Mouse (Mus musculus) small intestine, adult 2 months (tissue): Measurements from ENCODE around the gene Dlx5. TPM values are rescaled to one million over a fixed set of nuclear protein-coding genes. Genes with fewer than 3 reads are reported as not detected.

Source experiments
- H3K27ac ChIP-seq: fragments of 200-500 bp; 2 replicates; pipeline ENCODE4 v1.5.1; 2012; ENCODE audit warnings: low read depth, low read length, control low read depth, inconsistent platforms; ENCODE audit not compliant: insufficient read depth
- H3K27me3 ChIP-seq: fragments of 200-500 bp; 2 replicates; pipeline ENCODE4 v1.6.1; 2012; ENCODE audit warnings: mild to moderate bottlenecking, moderate library complexity, low read length, inconsistent platforms; ENCODE audit not compliant: control insufficient read depth, insufficient read depth
- H3K36me3 ChIP-seq: fragments of 200-500 bp; 2 replicates; pipeline ENCODE4 v1.6.1; 2012; ENCODE audit warnings: mild to moderate bottlenecking, low read length, control low read depth, inconsistent platforms; ENCODE audit not compliant: control insufficient read depth, insufficient read depth
- H3K4me1 ChIP-seq: fragments of 200-500 bp; 2 replicates; pipeline ENCODE4 v1.6.1; 2012; ENCODE audit warnings: low read length, inconsistent platforms, mixed read lengths; ENCODE audit not compliant: control insufficient read depth, insufficient read depth, insufficient read length
- H3K4me3 ChIP-seq: fragments of 200-500 bp; 2 replicates; pipeline ENCODE4 v1.5.1; 2012; ENCODE audit warnings: low read depth, mild to moderate bottlenecking, control low read depth, inconsistent platforms, low read length, moderate library complexity
- CTCF ChIP-seq: fragments of 200-500 bp; IDR thresholded peaks from 2 replicates; pipeline ENCODE4 v1.5.1; 2012; ENCODE audit warnings: low read depth, mild to moderate bottlenecking, control low read depth, inconsistent platforms, low read length, moderate library complexity, mixed read lengths; ENCODE audit not compliant: insufficient replicate concordance, insufficient read length; ENCODE audit errors: extremely low read depth
- POLR2A ChIP-seq: fragments of 200-500 bp; IDR thresholded peaks from 2 replicates; pipeline ENCODE4 v1.6.1; 2012; ENCODE audit warnings: low read depth, mild to moderate bottlenecking, control low read depth, inconsistent platforms, low read length, moderate library complexity
- WGBS: fragments of 180-500 bp; shearing (Covaris S2); methylation state at CpG from one replicate; pipeline ENCODE4 v1.1.7; 2018; 5-methylcytosine and 5-hydroxymethylcytosine counted together
- polyA plus RNA-seq: library from polyadenylated mRNA; depleted of rRNA; stranded (reverse); fragments of >200 nt; gene quantifications from 2 replicates; pipeline ENCODE4 v1.2.3, GENCODE M21; 2012

Gene Dlx5
- polyA plus RNA-seq, 1 experiment: not detected

DNA sequence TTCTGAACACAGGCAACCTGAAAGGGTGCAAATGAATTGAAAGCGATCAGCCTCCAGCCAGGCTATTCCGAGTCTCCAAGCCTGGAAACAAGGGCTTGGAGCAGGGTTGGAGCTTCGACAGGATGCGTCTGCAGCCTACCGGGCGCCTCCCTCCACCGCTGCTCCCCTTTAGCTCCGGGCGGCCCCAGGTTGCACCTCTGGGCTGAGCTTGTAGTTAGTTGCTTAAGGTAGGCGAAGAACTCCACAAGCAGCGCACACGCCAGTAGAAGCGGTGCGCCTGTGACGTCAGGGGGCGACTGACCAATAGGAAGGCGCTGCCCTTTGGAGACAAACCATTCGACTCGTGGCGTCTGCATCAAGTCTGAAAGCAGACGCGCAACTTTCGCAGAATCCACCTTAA, 19.3 kb downstream of the Dlx5 start:
- Histone ChIP-seq H3K4me3 (peak overlapping the region; percentile 33; the same call in 1 of the 2 replicates), H3K27ac (no peak overlapping the region), H3K4me1 (peaks cover 7% of the 10 kb centered on the region; the same call in 1 of the 2 replicates), H3K36me3 (no peaks in the 10 kb centered on the region), H3K27me3 (peaks cover 71% of the 10 kb centered on the region)
- TF ChIP-seq CTCF: no peak
- WGBS: 4% methylated on average over 23 of the region's 23 CpGs

DNA sequence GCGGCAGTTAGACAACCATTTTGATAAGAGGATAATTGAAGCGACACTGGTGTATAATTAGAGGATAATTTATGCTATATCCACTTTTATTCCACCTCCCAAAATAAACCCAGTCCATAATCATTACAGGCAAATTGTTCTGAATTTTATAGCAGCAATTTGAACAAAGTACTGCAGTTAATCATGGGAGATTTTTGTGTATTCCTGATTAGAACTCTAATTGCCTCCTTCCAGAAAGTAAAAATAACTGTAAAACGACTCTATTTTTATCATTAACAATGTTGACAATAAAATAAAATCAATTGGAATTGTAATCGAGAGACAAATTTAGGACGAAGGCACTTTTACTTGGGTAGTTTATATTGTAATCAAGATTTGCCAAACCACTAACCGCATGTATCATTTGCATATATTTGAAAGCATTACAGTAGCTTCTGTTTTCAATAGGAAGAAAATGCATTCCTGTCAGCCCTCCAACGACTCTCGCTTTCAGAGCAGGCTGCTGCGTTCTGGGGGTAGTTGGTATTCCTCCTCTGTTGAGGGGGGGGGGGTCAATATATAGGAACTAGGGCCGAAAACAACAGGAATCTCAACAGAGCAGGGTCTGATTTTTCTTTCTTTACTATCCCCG, 20.0 kb downstream of the Dlx5 start:
- Histone ChIP-seq H3K27me3 (peaks cover 70% of the 10 kb centered on the region), H3K4me3 (no peak overlapping the region), H3K4me1 (peaks cover 7% of the 10 kb centered on the region; the same call in 1 of the 2 replicates), H3K27ac (no peak overlapping the region), H3K36me3 (no peaks in the 10 kb centered on the region)
- TF ChIP-seq POLR2A (no peak), CTCF (no peak)
- 9% methylated on average over 11 of the region's 11 CpGs for WGBS

DNA sequence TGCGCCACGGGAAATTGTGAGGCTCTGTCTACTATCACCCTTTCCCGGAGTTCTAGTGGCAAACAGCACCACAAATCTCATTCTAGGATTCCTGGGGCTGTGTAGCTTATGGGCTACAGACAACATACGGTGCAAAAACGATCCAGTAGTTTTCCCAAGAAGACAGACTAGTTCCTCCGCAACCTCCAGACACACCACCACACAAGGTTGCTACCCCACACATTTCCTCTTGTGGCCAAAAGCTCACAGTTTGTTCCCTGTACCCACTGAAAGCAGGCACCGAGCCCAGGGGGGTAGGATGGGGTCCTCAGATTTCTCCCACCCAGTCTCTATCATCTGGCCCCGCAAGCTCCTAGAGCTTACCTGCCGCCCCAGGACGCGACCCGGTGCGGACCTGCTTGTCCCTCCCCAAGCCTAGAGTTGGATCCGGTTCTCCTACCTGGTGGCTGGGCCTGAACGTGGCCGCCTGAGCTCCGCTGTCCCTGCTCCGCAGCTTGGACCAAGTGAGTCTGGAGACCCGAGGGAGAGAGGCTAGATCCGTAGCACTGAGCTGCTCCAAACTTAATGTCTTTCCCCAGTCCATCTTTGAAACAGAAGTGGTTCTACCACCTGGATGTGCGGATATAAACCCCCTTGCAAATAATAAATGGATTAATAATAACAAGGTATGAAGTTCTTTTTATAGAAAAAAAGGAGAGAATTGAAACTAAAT, 20.6 kb downstream of the Dlx5 start:
- Histone ChIP-seq H3K36me3 (no peaks in the 10 kb centered on the region), H3K27ac (no peak overlapping the region), H3K4me3 (no peak overlapping the region), H3K27me3 (peaks cover 74% of the 10 kb centered on the region), H3K4me1 (peaks cover 7% of the 10 kb centered on the region; the same call in 1 of the 2 replicates)
- no peak for TF ChIP-seq CTCF
- TF ChIP-seq POLR2A: no peak
- WGBS: 4% methylated on average over 21 of the region's 21 CpGs

DNA sequence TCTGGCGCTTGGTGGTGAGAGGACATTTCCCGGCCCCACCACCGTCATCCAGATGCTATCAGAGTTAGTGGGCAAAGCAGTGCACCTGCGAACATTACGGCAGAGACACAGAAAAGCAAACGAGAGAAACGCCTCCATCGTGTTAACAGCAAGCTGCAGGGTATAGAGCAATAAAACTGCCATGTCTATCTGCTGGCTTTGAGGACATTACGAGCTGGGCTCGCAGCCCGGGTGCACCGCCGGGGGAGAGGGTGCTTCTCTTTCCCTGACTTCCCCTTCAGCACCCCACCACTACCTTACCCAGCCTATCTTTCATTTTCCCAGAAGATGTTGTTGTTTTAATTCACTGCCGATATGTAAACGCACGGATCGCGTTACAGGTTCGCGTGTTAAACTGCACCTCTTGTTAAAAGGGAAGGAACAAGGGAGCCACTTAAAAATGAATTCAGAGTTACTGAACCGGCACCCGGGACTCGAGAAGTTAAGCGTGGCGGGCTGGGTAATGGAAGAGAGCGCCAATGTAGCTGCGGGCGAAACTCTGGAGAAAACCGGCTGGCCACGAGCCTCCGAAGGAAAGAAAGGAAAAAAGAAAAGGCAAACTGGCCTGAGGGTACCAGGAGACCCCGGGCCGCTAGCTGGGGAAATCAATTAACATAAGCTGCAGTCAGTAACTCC, 21.3 kb downstream of the Dlx5 start:
- peaks cover 78% of the 10 kb centered on the region for H3K27me3 ChIP-seq

DNA sequence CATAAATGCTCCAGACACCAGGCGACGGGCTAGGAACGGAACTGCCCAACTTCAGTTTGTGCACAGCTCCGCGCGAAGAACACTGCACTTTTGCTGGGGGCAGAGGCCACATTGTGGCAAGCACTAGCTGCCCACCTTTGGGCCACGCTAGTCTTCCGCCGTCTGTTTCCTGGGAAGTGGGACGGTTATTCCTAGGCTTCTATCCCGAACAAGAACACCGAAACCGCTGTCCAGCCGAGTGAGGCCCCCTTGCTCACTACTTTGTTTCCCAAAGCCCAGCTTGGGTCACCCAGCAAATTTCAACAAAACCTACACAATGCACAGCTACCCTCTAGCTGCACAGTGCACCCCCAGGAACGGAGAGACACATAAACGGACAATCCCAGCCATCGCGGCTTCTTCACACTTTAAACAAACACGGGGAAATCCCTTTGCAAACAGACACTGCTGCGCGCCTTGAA, 21.9 kb downstream of the Dlx5 start:
- Histone ChIP-seq H3K4me3 (no peak overlapping the region), H3K27me3 (peaks cover 78% of the 10 kb centered on the region), H3K36me3 (no peaks in the 10 kb centered on the region), H3K4me1 (peaks cover 7% of the 10 kb centered on the region; the same call in 1 of the 2 replicates), H3K27ac (no peak overlapping the region)
- TF ChIP-seq POLR2A (no peak), CTCF (no peak)
- WGBS: 5% methylated on average over 21 of the region's 21 CpGs

More for the DNA sequence above, 21.3 kb downstream of the Dlx5 start:
- Histone ChIP-seq H3K4me1 (peaks cover 7% of the 10 kb centered on the region; the same call in 1 of the 2 replicates), H3K27ac (no peak overlapping the region), H3K4me3 (no peak overlapping the region), H3K36me3 (no peaks in the 10 kb centered on the region)
- whole genome bisulfite sequencing: 2% methylated on average over 33 of the region's 33 CpGs
- TF ChIP-seq POLR2A (no peak), CTCF (no peak)

DNA sequence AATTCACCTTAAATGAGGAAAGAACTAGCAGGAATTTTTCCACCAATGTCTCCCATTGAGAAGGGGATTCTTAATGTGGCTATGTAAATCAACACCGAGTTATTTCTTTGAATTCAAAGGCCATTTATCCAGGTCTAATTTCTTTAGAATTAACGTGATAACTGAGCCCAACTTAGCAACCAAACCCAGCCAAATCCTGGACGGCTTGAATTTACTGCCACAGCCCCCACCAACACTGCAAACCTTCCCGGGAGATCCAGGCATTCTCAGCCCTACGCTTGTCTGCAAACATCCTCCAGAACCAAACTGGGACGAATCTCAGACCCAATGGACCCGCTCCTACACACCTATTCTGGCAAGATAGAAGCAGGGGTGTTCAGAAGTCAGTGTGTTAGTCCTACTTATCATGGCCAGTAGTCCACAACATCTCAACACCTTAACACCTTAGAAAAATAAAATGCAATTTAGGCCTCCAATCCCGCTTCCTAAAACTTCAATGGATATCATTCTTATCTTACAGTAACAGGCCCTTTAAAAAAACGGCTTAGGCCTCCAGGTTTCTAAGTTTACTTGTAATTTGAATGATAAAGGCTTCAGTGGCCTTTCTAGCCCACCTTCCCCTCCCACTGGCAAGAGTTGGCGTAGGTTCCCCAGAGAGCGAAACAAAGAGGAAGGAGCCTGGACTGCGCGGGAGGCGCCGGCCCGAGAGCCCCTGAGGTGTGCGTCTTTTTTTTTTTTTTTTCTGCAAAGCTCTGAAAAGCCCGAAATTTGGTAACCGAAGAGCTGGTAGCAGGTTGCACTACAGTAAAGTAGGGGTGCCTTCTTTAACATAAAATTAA, 22.6 kb downstream of the Dlx5 start:
- 10% methylated on average over 19 of the region's 19 CpGs for WGBS

DNA sequence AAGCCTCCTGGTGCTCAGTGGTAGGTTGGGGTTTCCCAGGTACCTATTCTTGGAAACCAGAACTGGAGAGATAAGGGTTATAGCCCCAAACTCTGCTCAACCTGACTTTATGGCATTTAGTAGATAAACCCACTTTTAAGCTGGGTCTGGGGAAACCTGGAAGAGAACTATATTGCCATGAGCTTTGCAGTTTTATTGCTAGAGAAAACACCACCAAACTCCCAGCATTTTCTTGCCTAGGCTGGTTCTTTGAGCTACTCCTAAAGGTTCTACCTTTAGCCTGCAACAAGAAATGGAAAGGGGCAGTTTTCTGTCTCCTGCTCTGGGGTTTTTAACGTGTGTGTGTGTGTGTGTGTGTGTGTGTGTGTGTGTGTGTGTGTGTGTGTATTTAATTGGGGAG, 23.3 kb downstream of the Dlx5 start:
- 0% methylated on average over 1 of the region's 1 CpGs for WGBS
- TF ChIP-seq CTCF: no peak
- no peak for TF ChIP-seq POLR2A
- peaks cover 70% of the 10 kb centered on the region for H3K27me3 ChIP-seq
- H3K4me3 ChIP-seq: no peak overlapping the region
- H3K4me1 ChIP-seq: peaks cover 6% of the 10 kb centered on the region; the same call in 1 of the 2 replicates
- no peaks in the 10 kb centered on the region for H3K36me3 ChIP-seq
- H3K27ac ChIP-seq: no peak overlapping the region

More for the DNA sequence above, 22.6 kb downstream of the Dlx5 start:
- TF ChIP-seq CTCF (no peak), POLR2A (no peak)
- no peak overlapping the region for H3K27ac ChIP-seq
- no peak overlapping the region for H3K4me3 ChIP-seq
- H3K4me1 ChIP-seq: peaks cover 7% of the 10 kb centered on the region; the same call in 1 of the 2 replicates
- H3K27me3 ChIP-seq: peaks cover 72% of the 10 kb centered on the region
- no peaks in the 10 kb centered on the region for H3K36me3 ChIP-seq
